Mouse (Mus musculus) midbrain, postnatal 0 days (tissue): ENCODE measurements around the gene Slc39a8. TPM values are rescaled to one million over a fixed set of nuclear protein-coding genes. Genes with fewer than 3 reads are reported as not detected.

Source experiments
- ATAC-seq: fragments of 200-750 bp; cut with Nextera tagmentation; 2 replicates; pipeline ENCODE4 v1.8.0; 2017; ENCODE audit warnings: moderate number of reproducible peaks, mild to moderate bottlenecking, moderate TSS enrichment, moderate library complexity; ENCODE audit not compliant: low FRiP score
- DNase-seq: peaks from one replicate; pipeline ENCODE4 v3.0.0-alpha.2; 2015; ENCODE audit warnings: low spot score
- H3K27ac ChIP-seq: fragments of 300-500 bp; sonication (generic); 2 replicates; pipeline ENCODE4 v1.5.1; 2014; ENCODE audit warnings: low read depth, mild to moderate bottlenecking, low read length, mixed read lengths
- H3K27me3 ChIP-seq: fragments of 300-500 bp; sonication (generic); 2 replicates; pipeline ENCODE4 v1.6.1; 2014; ENCODE audit warnings: low read length, control low read depth, mixed read lengths; ENCODE audit not compliant: insufficient read depth
- H3K36me3 ChIP-seq: fragments of 300-500 bp; sonication (generic); 2 replicates; pipeline ENCODE4 v1.6.1; 2014; ENCODE audit warnings: low read length, control low read depth, mixed read lengths; ENCODE audit not compliant: insufficient read depth
- H3K4me1 ChIP-seq: fragments of 300-500 bp; sonication (generic); 2 replicates; pipeline ENCODE4 v1.6.1; 2014; ENCODE audit warnings: mild to moderate bottlenecking, control low read depth, antibody characterized with exemption, low read length, mixed read lengths; ENCODE audit not compliant: insufficient read depth
- H3K4me2 ChIP-seq: fragments of 300-500 bp; sonication (generic); 2 replicates; pipeline ENCODE4 v1.6.1; 2014; ENCODE audit warnings: low read depth, mild to moderate bottlenecking, low read length, mixed read lengths; ENCODE audit not compliant: poor library complexity, severe bottlenecking
- H3K4me3 ChIP-seq: fragments of 300-500 bp; sonication (generic); 2 replicates; pipeline ENCODE4 v1.5.1; 2014; ENCODE audit warnings: low read depth, mild to moderate bottlenecking, low read length, moderate library complexity
- H3K9ac ChIP-seq: fragments of 300-500 bp; sonication (generic); replicated peaks from 2 replicates; pipeline ENCODE4 v1.6.1; 2014; ENCODE audit warnings: mild to moderate bottlenecking, low read length, moderate library complexity, mixed read lengths; ENCODE audit not compliant: poor library complexity, severe bottlenecking
- H3K9me3 ChIP-seq: fragments of 300-500 bp; sonication (generic); 2 replicates; pipeline ENCODE4 v1.6.1; 2016; ENCODE audit warnings: low read length, control low read depth
- CTCF ChIP-seq: IDR thresholded peaks from 2 replicates; pipeline ENCODE4 v1.5.1; 2016; ENCODE audit warnings: antibody characterized with exemption, mild to moderate bottlenecking
- WGBS: fragments of 180-500 bp; shearing (Covaris S2); extraction: QIAGEN DNeasy Blood & Tissue Kit; methylation state at CpG from one replicate; pipeline ENCODE4 v1.1.7; 2014; 5-methylcytosine and 5-hydroxymethylcytosine counted together
- polyA plus RNA-seq: library from polyadenylated mRNA; unstranded; fragments of >200 nt; fragmentation: Nextera tagmentation; extraction: Ambion mirVana; gene quantifications from 2 replicates; pipeline ENCODE4 v1.2.1, GENCODE M21; 2015
- total RNA-seq: library from RNA; depleted of rRNA; stranded (reverse); fragments of >200 nt; gene quantifications from 2 replicates; pipeline ENCODE4 v1.2.3, GENCODE M21; 2014

The Slc39a8 gene
- total and polyA plus RNA-seq, 2 experiments from 2014 or later: 12.6 to 19.7 TPM

DNA sequence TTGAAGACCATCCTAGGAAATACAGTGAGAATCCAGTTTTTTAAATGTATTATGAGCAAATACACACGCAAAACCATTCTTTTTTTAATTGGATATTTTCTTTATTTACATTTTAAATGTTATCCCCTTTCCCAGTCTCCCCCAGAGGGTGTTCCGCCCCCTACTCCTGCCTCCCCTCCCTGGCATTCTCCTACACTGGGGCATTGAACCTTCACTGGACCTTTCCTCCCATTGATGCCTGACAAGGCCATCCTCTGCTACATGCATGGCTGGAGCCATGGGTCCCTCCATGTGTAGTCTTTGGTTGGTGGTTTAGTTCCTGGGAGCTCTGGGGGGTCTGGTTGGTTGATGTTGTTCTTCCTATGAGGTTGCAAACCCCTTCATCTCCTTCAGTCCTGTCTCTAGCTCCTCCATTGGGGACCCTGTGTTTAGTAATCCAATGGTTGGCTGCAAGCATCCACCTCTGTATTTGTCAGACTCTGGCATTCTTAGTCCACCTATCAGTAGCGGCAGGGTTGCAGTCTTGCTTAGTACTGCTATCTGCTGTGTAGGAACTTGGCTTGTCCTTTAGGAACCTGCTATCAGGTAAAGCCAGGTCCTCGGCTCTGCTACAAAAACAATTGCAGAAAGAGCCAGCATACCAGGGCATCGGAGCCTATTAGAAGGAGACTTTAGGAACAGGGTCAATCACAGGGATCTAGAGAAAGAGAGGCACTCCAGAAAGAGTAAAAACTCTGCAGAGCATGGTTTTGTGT lies 8.9 kb upstream of the Slc39a8 start:
- no peak overlapping the region for H3K9ac ChIP-seq
- no peak overlapping the region for H3K4me3 ChIP-seq
- no peak overlapping the region for H3K4me2 ChIP-seq
- H3K4me1 ChIP-seq: no peaks in the 10 kb centered on the region
- ATAC-seq (no peak), DNase-seq (no peak)
- H3K9me3 ChIP-seq: no peaks in the 10 kb centered on the region
- no peak for TF ChIP-seq CTCF
- WGBS: 91% methylated on average over 5 of the region's 5 CpGs
- no peak overlapping the region for H3K27ac ChIP-seq
- no peaks in the 10 kb centered on the region for H3K27me3 ChIP-seq
- H3K36me3 ChIP-seq: no peaks in the 10 kb centered on the region

DNA sequence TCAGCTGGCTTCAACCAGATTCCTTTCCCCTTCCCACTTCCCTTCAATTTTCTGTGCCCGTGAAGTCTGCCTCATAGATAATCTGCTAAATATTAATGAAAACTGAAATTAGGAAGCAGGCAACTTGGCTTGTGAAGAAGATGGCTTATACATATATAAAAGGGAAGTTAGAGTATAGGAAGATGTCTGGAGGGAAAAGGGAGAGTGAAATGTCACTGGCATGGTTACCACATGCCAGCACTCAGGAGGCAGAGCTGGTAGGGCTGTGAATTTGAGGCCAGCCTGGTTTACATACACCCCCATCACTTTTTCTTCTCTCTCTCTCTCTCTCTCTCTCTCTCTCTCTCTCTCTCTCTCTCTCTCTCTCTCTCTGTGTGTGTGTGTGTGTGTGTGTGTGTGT lies 8.0 kb upstream of the Slc39a8 start:
- ATAC-seq (no peak), DNase-seq (no peak)
- no peaks in the 10 kb centered on the region for H3K4me1 ChIP-seq
- no peak overlapping the region for H3K4me2 ChIP-seq
- 39% methylated on average over 1 of the region's 1 CpGs for WGBS
- no peak overlapping the region for H3K9ac ChIP-seq
- H3K27me3 ChIP-seq: no peaks in the 10 kb centered on the region
- no peak overlapping the region for H3K4me3 ChIP-seq
- no peaks in the 10 kb centered on the region for H3K9me3 ChIP-seq
- TF ChIP-seq CTCF: no peak
- no peak overlapping the region for H3K27ac ChIP-seq
- no peaks in the 10 kb centered on the region for H3K36me3 ChIP-seq

GRCm38 (mm10) chr3:135824436-135824835 lies 643 bp upstream of the Slc39a8 start:
- TF ChIP-seq CTCF: no peak
- no peak for DNase-seq

GRCm38 (mm10) chr3:135825754-135826683 lies 940 bp downstream of the Slc39a8 start:
- DNase-seq: peak; percentile 7
- H3K36me3 ChIP-seq: no peaks in the 10 kb centered on the region
- 0 out of 2 replicates have a peak, but pooled peaks cover 5% of the 10 kb centered on the region for H3K4me1 ChIP-seq
- ATAC-seq: peak; percentile 73
- H3K27me3 ChIP-seq: no peaks in the 10 kb centered on the region
- H3K27ac ChIP-seq: no peak overlapping the region
- peak; percentile 47 for TF ChIP-seq CTCF
- 0% methylated on average over 53 of the region's 57 CpGs for WGBS
- peak overlapping the region; percentile 98 for H3K4me2 ChIP-seq
- no peaks in the 10 kb centered on the region for H3K9me3 ChIP-seq
- H3K4me3 ChIP-seq: peak overlapping the region; percentile 59
- peak overlapping the region; percentile 61 for H3K9ac ChIP-seq

More at GRCm38 (mm10) chr3:135824436-135824835, 643 bp upstream of the Slc39a8 start:
- Histone ChIP-seq H3K27ac (no peak overlapping the region), H3K4me3 (no peak overlapping the region), H3K4me2 (no peak overlapping the region), H3K36me3 (no peaks in the 10 kb centered on the region), H3K9me3 (no peaks in the 10 kb centered on the region), H3K27me3 (no peaks in the 10 kb centered on the region), H3K9ac (no peak overlapping the region), H3K4me1 (0 out of 2 replicates have a peak, but pooled peaks cover 5% of the 10 kb centered on the region)
- WGBS: 31% methylated on average over 3 of the region's 4 CpGs
- no peak for ATAC-seq

GRCm38 (mm10) chr3:135826684-135827249 lies 1.7 kb downstream of the Slc39a8 start:
- ATAC-seq: no peak
- no peak for DNase-seq
- 28% methylated on average over 12 of the region's 12 CpGs for WGBS
- 0 out of 2 replicates have a peak overlapping the region, but pooled peaks have one; percentile 61 for H3K9ac ChIP-seq
- H3K9me3 ChIP-seq: no peaks in the 10 kb centered on the region
- 0 out of 2 replicates have a peak, but pooled peaks cover 5% of the 10 kb centered on the region for H3K4me1 ChIP-seq
- peak overlapping the region; percentile 98 for H3K4me2 ChIP-seq
- TF ChIP-seq CTCF: no peak
- H3K4me3 ChIP-seq: peak overlapping the region; percentile 59
- no peaks in the 10 kb centered on the region for H3K36me3 ChIP-seq
- H3K27me3 ChIP-seq: no peaks in the 10 kb centered on the region
- H3K27ac ChIP-seq: no peak overlapping the region
